Mouse (Mus musculus) limb, embryonic 10.5 days (tissue): ENCODE results near the gene Gm6882. TPM values are rescaled to one million over a fixed set of nuclear protein-coding genes. Genes with fewer than 3 reads are reported as not detected.
"Not testable (repeated sequence)": the region's sequence is repeated elsewhere in the genome, so short reads cannot be mapped to it uniquely, and the experiment has no call there.

ENCODE experiments used
- DNase-seq: peaks from one replicate; pipeline ENCODE4 v3.0.0-alpha.2; 2017; ENCODE audit warnings: low spot score
- H3K27ac ChIP-seq: fragments of 300-500 bp; sonication (generic); 2 replicates; pipeline ENCODE4 v1.5.1; 2016; ENCODE audit warnings: mild to moderate bottlenecking
- H3K27me3 ChIP-seq: fragments of 300-500 bp; sonication (generic); 2 replicates; pipeline ENCODE4 v1.6.1; 2016; ENCODE audit warnings: low read depth, mild to moderate bottlenecking; ENCODE audit not compliant: poor library complexity, severe bottlenecking
- H3K36me3 ChIP-seq: fragments of 300-500 bp; sonication (generic); 2 replicates; pipeline ENCODE4 v1.6.1; 2016; ENCODE audit warnings: mild to moderate bottlenecking, moderate library complexity
- H3K4me1 ChIP-seq: fragments of 300-500 bp; sonication (generic); 2 replicates; pipeline ENCODE4 v1.6.1; 2016
- H3K4me3 ChIP-seq: fragments of 300-500 bp; sonication (generic); 2 replicates; pipeline ENCODE4 v1.5.1; 2016; ENCODE audit warnings: mild to moderate bottlenecking, moderate library complexity
- H3K9me3 ChIP-seq: fragments of 300-500 bp; sonication (generic); replicated peaks from 2 replicates; pipeline ENCODE4 v1.6.1; 2016; ENCODE audit warnings: mild to moderate bottlenecking
- WGBS: fragments of 180-500 bp; shearing (Covaris S2); methylation state at CpG from one replicate; pipeline ENCODE4 v1.1.7; 2016; 5-methylcytosine and 5-hydroxymethylcytosine counted together
- polyA plus RNA-seq: library from polyadenylated mRNA; unstranded; fragments of >200 nt; fragmentation: Nextera tagmentation; extraction: Ambion mirVana; gene quantifications from 2 replicates; pipeline ENCODE4 v1.2.1, GENCODE M21; 2016

Gm6882 gene
- not detected in 2 replicates for polyA plus RNA-seq

DNA sequence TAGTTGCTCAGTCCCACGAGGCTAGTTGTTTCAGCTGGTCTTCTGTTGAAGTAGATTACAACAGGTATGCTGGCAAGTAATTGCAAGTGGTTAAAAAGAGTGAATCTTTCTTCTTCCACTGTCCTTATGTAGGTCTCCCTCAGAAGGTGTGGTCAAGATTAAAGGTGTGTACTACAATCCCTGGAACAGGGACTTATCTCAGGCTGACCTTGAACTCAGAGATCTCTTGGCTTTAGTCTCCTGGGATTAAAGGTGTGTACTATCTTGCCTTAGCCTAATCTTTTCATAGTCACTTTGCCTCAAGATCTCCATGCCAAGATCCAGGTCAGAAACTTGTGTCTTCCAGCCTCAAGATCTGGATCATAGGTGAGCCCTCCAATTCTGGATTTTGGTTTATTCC, at the start of gene Gm6882:
Gm6882 (minus strand) TSS at position 101 of the 400 bp plus-strand sequence.
- H3K4me1 ChIP-seq, H3K36me3 ChIP-seq, H3K27ac ChIP-seq, H3K9me3 ChIP-seq, DNase-seq, H3K4me3 ChIP-seq, H3K27me3 ChIP-seq: not testable (repeated sequence)
- WGBS: 40% methylated on average over 1 of the region's 1 CpGs

Other genes with a start within 250 kb of the Gm6882 start
- not detected in 2 replicates for gene Gm5157, start 242.3 kb downstream of the Gm6882 start, polyA plus RNA-seq
- not detected in 2 replicates for gene Vmn1r124, start 172.1 kb downstream of the Gm6882 start, polyA plus RNA-seq
- gene Vmn1r125, start 160.6 kb downstream of the Gm6882 start, polyA plus RNA-seq: not detected in 2 replicates
- not detected in 2 replicates for gene Vmn1r126, start 131.3 kb downstream of the Gm6882 start, polyA plus RNA-seq
- not detected in 2 replicates for gene Vmn1r127, start 112.9 kb downstream of the Gm6882 start, polyA plus RNA-seq
- gene Vmn1r128, start 83.4 kb downstream of the Gm6882 start, polyA plus RNA-seq: not detected in 2 replicates
- not detected in 2 replicates for gene Vmn1r129, start 71.5 kb downstream of the Gm6882 start, polyA plus RNA-seq
- not detected in 2 replicates for gene Vmn1r130, start 79.0 kb upstream of the Gm6882 start, polyA plus RNA-seq
- not detected in 2 replicates for gene Vmn1r131, start 113.3 kb upstream of the Gm6882 start, polyA plus RNA-seq
- not detected in 2 replicates for gene Vmn1r132, start 181.3 kb upstream of the Gm6882 start, polyA plus RNA-seq